Comparison of ENCODE assay signal across 8 mouse cellular contexts in the genomic region with DNA sequence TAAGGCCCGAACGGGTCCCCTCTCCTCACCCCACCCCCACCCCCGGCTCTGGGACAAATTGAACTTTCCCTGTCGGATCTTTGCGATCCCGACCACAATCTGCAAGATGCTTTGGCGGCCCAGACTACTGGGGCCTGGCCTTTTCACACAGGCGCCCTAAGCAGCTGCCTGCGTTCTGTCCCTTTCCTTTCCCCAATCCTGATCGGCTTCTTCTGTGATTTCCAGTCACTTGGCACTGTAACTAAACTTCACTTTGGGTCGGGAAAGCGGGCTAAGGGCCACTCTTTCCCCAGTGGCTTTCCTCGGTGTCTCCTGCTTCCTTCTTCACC. TPM values are rescaled to one million over a fixed set of nuclear protein-coding genes. Genes with fewer than 3 reads are reported as not detected.
DNase-seq lines count a peak whose midpoint lies in the region; ATAC-seq and TF ChIP-seq lines count a peak whose summit lies in the region.

No protein-coding gene starts in this region.

- H3K36me3 ChIP-seq in thymus, adult 2 months (ENCODE audit: control insufficient read depth, insufficient read depth, low read length): peaks cover 40% of the 10 kb centered on the region
- H3K36me3 ChIP-seq in limb, embryonic 15.5 days: peaks cover 22% of the 10 kb centered on the region
- H3K36me3 ChIP-seq in stomach, embryonic 16.5 days (ENCODE audit: control insufficient read depth, insufficient read depth, low read length): peaks cover 11% of the 10 kb centered on the region; the same call in 1 of the 2 replicates

- peak overlapping the region; percentile 92 for H3K4me3 ChIP-seq in thymus, adult 2 months (ENCODE audit: control insufficient read depth, insufficient read depth, low read length)
- peak overlapping the region; percentile 93 for H3K4me3 ChIP-seq in limb, embryonic 15.5 days
- H3K4me3 ChIP-seq in stomach, embryonic 16.5 days (replicated peaks; ENCODE audit: low read length): peak overlapping the region; percentile 81

- H3K27me3 ChIP-seq in thymus, adult 2 months (ENCODE audit: control insufficient read depth, insufficient read depth, low read length): no peaks in the 10 kb centered on the region
- no peaks in the 10 kb centered on the region for H3K27me3 ChIP-seq in limb, embryonic 15.5 days
- no peaks in the 10 kb centered on the region for H3K27me3 ChIP-seq in stomach, embryonic 16.5 days (ENCODE audit: control insufficient read depth, insufficient read depth, low read length)

- peak overlapping the region; percentile 94 for H3K27ac ChIP-seq in thymus, adult 2 months (ENCODE audit: control insufficient read depth, insufficient read depth, low read length)
- H3K27ac ChIP-seq in limb, embryonic 15.5 days: peak overlapping the region; percentile 97
- peak overlapping the region; percentile 99 for H3K27ac ChIP-seq in stomach, embryonic 16.5 days (ENCODE audit: low read length)

- H3K9ac ChIP-seq in limb, embryonic 15.5 days: peak overlapping the region; percentile 85
- peak overlapping the region; percentile 85 for H3K9ac ChIP-seq in stomach, embryonic 16.5 days (ENCODE audit: low read length)

- no peak for ATAC-seq in limb, embryonic 15.5 days (ENCODE audit: insufficient number of reproducible peaks, low FRiP score, low TSS enrichment, low read depth)
- no peak for ATAC-seq in stomach, embryonic 16.5 days (ENCODE audit: insufficient read depth, low FRiP score)
- ATAC-seq in erythroid progenitor cell, adult 5-6 weeks (replicated peaks; ENCODE audit: low FRiP score, poor library complexity, severe bottlenecking): no peak

- no peak for TF ChIP-seq CTCF in thymus, adult 2 months (IDR thresholded peaks at IDR 0.05; ENCODE audit: borderline replicate concordance, control insufficient read depth, extremely low read depth, insufficient read depth, low read length, poor library complexity)

- H3K4me1 ChIP-seq in thymus, adult 2 months (replicated peaks; ENCODE audit: control insufficient read depth, insufficient read depth, low read length): peaks cover 46% of the 10 kb centered on the region
- peaks cover 43% of the 10 kb centered on the region for H3K4me1 ChIP-seq in limb, embryonic 15.5 days
- H3K4me1 ChIP-seq in stomach, embryonic 16.5 days (ENCODE audit: control insufficient read depth, insufficient read depth, low read length): peaks cover 38% of the 10 kb centered on the region

- H3K4me2 ChIP-seq in limb, embryonic 15.5 days: peak overlapping the region; percentile 73
- H3K4me2 ChIP-seq in stomach, embryonic 16.5 days (ENCODE audit: low read depth, low read length): peak overlapping the region; percentile 74

- WGBS in thymus, adult 2 months: 0% methylated on average over 13 of the region's 13 CpGs
- WGBS in limb, embryonic 15.5 days: 0% methylated on average over 13 of the region's 13 CpGs
- under 1% methylated on average over 13 of the region's 13 CpGs for WGBS in stomach, embryonic 16.5 days

- no peaks in the 10 kb centered on the region for H3K9me3 ChIP-seq in limb, embryonic 15.5 days
- no peaks in the 10 kb centered on the region for H3K9me3 ChIP-seq in stomach, embryonic 16.5 days (replicated peaks; ENCODE audit: control insufficient read depth, low read length)

- TF ChIP-seq POLR2A in thymus, adult 2 months (IDR thresholded peaks at IDR 0.05; ENCODE audit: control insufficient read depth, extremely low read depth, insufficient read depth, low read length, poor library complexity): no peak

- DNase-seq in cerebellum, adult 9-10 months: peak; percentile 36
- DNase-seq in cerebellum, adult 9-11 months: no peak
- peak; percentile 33 for DNase-seq in thymus, adult 2 months
- DNase-seq in thymus, adult 18-20 months: no peak
- no peak for DNase-seq in thymus, postnatal 36 days

RNA-seq across cellular contexts. Expression of gene Bysl, which starts 17.5 kb away (rescaled TPM):
- polyA plus RNA-seq in thymus, adult 2 months (2012; rRNA removed): 14.2 and 16.9 TPM in 2 replicates
- 24.1 and 26.3 TPM in 2 replicates for polyA plus RNA-seq in limb, embryonic 15.5 days (2015; fragmentation: Nextera tagmentation; extraction: Ambion mirVana)
- polyA plus RNA-seq in stomach, embryonic 16.5 days (2015; fragmentation: Nextera tagmentation; extraction: Ambion mirVana): 21.0 and 22.1 TPM in 2 replicates
- 5.9 and 8.3 TPM in 2 replicates for total RNA-seq in erythroid progenitor cell, adult 5-6 weeks (2015; ENCODE audit: low replicate concordance)
- total RNA-seq in erythroid progenitor cell, adult 5-6 weeks (2017; ENCODE audit: low replicate concordance): 8.4 and 10.4 TPM in 2 replicates

RNA-seq across cellular contexts. Expression of gene Med20, which starts 17.6 kb away (rescaled TPM):
- 46.1 and 56.4 TPM in 2 replicates for polyA plus RNA-seq in thymus, adult 2 months (2012; rRNA removed)
- polyA plus RNA-seq in limb, embryonic 15.5 days (2015; fragmentation: Nextera tagmentation; extraction: Ambion mirVana): 48.9 and 53.2 TPM in 2 replicates
- polyA plus RNA-seq in stomach, embryonic 16.5 days (2015; fragmentation: Nextera tagmentation; extraction: Ambion mirVana): 40.7 and 47.5 TPM in 2 replicates
- 28.1 and 37.8 TPM in 2 replicates for total RNA-seq in erythroid progenitor cell, adult 5-6 weeks (2015; ENCODE audit: low replicate concordance)
- 36.5 and 63.2 TPM in 2 replicates for total RNA-seq in erythroid progenitor cell, adult 5-6 weeks (2017; ENCODE audit: low replicate concordance)

RNA-seq across cellular contexts. Expression of gene Gm20517, which starts 17.6 kb away (rescaled TPM):
- polyA plus RNA-seq in thymus, adult 2 months (2012; rRNA removed): 2.8 and 4.5 TPM in 2 replicates
- 0.99 and 2.4 TPM in 2 replicates for polyA plus RNA-seq in limb, embryonic 15.5 days (2015; fragmentation: Nextera tagmentation; extraction: Ambion mirVana)
- polyA plus RNA-seq in stomach, embryonic 16.5 days (2015; fragmentation: Nextera tagmentation; extraction: Ambion mirVana): 0.89 and 1.9 TPM in 2 replicates
- 11.5 and 13.8 TPM in 2 replicates for total RNA-seq in erythroid progenitor cell, adult 5-6 weeks (2015; ENCODE audit: low replicate concordance)
- total RNA-seq in erythroid progenitor cell, adult 5-6 weeks (2017; ENCODE audit: low replicate concordance): 9.5 and 18.9 TPM in 2 replicates

RNA-seq across cellular contexts. Expression of gene Usp49, which starts 36.7 kb away (rescaled TPM):
- polyA plus RNA-seq in thymus, adult 2 months (2012; rRNA removed): 12.5 and 17.2 TPM in 2 replicates
- 3.0 and 4.0 TPM in 2 replicates for polyA plus RNA-seq in limb, embryonic 15.5 days (2015; fragmentation: Nextera tagmentation; extraction: Ambion mirVana)
- 3.3 and 3.5 TPM in 2 replicates for polyA plus RNA-seq in stomach, embryonic 16.5 days (2015; fragmentation: Nextera tagmentation; extraction: Ambion mirVana)
- total RNA-seq in erythroid progenitor cell, adult 5-6 weeks (2015; ENCODE audit: low replicate concordance): 26.8 and 35.7 TPM in 2 replicates
- 29.2 and 46.3 TPM in 2 replicates for total RNA-seq in erythroid progenitor cell, adult 5-6 weeks (2017; ENCODE audit: low replicate concordance)

Comparison
In these comparisons a context has a peak if more than half of its experiments do, and no peak if none do; other contexts are left out.
1. DNase-seq: peak in cerebellum, adult 9-10 months (single experiment) and thymus, adult 2 months (single experiment); none in cerebellum, adult 9-11 months (single experiment), thymus, adult 18-20 months (0 of 2) and thymus, postnatal 36 days (0 of 2).
2. Peak in every context shown above with its lines, with median percentiles within 50 percentile points of each other: H3K27ac ChIP-seq and H3K4me3 ChIP-seq.